Mouse (Mus musculus) frontal cortex, postnatal 36 days (tissue): ENCODE measurements around the gene Samd10.

Source experiments
- DNase-seq, 2 experiments: peaks; one replicate each; pipeline ENCODE4 v3.0.0; 2022; ENCODE audit warnings: low spot score in 2 of 2

Samd10 gene

DNA sequence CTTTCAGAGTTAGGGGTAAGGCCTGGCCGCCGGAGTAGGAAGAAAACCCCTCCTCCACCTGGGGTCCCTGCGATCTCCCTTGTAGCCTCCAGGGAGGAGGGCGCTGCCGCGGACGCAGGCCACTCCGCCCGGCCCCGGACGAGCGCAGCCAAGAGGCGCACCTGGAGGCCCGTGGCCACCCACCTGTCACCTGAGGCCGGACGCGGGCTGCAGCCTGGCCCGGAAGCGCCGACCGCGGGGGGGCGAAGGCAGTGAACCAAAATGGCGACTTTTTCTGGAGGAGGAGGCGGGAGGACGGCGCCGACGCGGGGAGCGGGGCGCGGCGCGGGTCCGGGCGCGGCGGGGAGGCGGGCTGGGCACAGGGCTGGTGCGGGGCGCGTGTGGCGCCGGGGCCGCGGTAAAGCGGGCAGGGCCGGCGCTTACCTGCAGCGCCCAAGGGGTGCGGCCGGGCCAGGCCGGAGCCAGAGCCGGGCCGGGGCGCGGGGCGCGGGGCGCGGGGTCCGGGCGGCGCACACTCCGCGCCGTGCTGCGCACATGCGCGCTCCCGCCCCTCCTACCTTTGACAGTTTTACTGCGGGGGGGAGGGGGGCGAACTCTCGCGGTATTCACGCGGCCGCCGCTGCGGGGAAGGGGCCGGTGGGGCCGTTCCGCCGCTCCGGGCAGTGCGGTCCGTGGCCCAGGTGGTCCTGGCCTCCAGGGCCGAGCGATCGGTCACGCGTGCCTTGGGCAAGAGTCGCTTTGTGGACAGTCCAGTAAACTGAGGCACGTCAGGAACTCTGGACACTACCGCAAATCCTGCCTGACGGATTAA is 6.6 kb downstream of the Samd10 start, which contains the start of gene Zfp512b:
Gene Zfp512b (minus strand): TSS at position 573 of the 811 bp plus-strand sequence.
- peak; percentile 66 to 71 for DNase-seq

DNA sequence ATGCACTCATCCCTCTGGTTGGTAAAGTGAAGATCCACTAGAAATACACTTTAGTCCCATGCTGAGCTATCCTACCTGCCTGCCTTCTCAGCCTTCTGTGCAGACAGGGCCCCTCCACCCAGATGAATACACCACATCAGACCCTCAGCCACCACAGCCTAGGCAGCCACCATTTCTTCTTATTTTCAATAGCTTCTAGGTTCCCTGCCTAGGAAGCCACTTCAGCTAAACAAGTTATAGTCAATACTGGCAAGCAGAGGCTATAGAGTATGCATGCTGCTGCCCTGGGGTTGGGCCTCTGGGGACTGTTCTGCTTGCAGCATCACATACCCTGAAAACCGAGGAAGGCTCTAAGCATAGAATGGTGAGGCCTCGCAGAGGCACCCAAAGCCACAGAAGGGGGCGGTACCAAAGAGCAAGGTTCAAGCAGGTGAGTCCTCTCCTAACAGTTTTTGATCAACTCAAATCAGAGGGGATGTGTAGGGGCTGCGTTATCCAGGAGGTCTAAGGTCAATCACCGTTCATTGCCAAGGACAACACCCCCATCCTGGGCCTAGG is 7.4 kb downstream of the Samd10 start, which contains the start of gene Prpf6:
Gene Prpf6 (plus strand): TSS at position 341 of the 558 bp plus-strand sequence.
- DNase-seq, result no peak

DNA sequence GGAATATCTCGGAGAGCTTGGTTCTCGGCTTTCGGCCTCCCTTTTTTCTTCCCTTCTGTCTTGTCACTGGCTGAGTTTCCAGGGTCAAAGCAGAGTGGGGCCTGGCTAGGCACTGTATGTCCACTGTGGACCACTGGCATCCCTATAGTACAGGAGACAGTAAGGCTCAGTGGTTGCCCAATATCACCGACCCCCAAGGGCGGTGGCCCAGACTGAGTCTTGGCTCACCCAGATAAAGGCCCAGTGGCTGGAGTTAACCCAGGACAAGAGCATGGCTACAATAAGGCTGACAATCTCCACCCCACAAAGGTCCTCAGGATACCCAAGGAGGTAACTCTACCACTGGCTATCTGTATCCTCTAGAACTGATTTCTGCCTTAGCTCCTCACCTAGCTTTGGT is 8.5 kb downstream of the Samd10 start:
- no peak for DNase-seq

GRCm38 (mm10) chr2:181589732-181590105 is 9.3 kb downstream of the Samd10 start:
- DNase-seq, result no peak

DNA sequence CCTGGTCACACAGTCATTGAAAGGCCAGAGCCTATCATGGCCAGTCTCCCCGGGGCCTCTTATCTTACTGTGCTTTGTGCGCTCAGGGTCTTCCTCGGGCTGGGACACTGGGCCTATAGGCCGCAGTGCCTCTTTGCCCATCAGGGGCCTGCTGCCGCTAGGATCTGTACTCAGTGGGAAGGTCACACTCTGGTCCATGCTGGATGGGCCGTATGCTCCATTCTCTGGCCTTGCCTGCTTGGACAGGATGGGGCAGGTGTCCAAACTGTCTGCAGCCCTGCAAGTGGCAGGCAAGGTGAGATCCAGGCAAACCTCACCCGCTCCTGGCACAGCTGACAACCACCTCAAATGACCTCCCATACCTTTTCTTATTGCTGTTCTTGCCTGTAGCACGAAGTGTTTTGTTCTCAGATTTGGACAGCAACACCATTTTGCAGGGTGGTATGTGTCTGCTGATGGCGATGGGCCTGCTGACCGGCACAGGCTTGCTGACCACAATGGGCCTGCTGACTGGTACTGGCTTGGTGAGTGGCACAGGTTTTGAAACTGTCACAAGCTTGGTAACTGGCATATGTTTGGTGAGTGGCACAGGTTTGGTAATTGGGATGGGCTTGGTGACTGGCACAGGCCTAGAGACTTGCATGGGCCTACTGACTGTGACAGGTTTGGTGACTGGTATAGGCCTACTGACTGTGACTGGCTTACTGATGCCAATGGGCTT is 9.8 kb downstream of the Samd10 start:
- DNase-seq, result no peak

DNA sequence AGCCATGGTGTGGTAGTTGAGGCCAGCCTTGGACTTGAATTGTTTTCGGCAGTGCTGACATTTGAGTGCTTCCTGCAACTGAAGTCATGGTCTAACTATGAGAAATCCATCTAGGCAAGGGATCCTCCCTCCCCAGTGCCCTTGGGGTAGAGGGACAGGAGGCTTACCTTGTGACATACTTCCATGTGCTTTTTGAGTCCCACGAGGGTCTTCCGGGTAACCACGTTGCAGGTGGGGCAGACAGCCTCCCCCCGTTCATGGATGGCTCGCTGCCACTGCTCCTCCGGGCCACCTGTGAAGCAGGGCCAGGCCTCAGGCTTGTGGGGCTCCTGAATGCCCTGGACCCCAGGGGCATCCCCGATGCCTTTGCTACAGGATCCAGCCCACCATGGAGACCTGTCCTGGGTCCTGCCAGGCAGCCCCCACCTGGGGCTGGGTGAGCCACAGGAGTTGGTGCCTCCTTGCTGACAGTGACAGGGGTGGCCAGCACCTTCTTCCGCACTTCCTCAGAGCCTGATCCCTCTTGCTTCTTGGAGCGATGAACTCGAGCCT is 10.7 kb downstream of the Samd10 start:
- no peak for DNase-seq

- DNase-seq, result no peak
Observed at GRCm38 (mm10) chr2:181587796-181588195, 11.2 kb downstream of the Samd10 start.

DNA sequence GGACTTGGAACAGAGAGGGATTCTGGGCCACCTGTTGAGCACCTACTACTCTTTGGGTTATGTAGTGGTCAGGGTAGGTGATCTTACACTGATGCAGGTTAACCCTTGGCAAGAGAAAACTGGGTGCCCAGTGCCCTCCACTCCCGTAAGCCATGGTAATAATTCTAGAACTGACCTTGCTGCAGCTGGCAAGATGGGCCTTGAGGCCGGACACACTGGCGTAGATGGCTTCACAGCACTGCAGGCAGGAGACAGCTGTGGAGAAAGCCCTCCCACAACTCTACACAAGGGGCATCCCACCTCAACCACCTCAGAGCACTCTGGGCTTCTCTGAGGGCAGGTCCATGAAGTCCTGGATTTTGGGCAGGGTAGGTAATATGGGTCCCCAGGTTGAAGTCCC is 12.9 kb downstream of the Samd10 start:
- DNase-seq, result no peak

- DNase-seq, result no peak
Observed at GRCm38 (mm10) chr2:181585506-181585905, 13.5 kb downstream of the Samd10 start.

GRCm38 (mm10) chr2:181584411-181584942 is 14.5 kb downstream of the Samd10 start, which contains the start of gene Uckl1:
Gene Uckl1 (minus strand): TSS chr2:181584892.
- DNase-seq, result no peak

DNA sequence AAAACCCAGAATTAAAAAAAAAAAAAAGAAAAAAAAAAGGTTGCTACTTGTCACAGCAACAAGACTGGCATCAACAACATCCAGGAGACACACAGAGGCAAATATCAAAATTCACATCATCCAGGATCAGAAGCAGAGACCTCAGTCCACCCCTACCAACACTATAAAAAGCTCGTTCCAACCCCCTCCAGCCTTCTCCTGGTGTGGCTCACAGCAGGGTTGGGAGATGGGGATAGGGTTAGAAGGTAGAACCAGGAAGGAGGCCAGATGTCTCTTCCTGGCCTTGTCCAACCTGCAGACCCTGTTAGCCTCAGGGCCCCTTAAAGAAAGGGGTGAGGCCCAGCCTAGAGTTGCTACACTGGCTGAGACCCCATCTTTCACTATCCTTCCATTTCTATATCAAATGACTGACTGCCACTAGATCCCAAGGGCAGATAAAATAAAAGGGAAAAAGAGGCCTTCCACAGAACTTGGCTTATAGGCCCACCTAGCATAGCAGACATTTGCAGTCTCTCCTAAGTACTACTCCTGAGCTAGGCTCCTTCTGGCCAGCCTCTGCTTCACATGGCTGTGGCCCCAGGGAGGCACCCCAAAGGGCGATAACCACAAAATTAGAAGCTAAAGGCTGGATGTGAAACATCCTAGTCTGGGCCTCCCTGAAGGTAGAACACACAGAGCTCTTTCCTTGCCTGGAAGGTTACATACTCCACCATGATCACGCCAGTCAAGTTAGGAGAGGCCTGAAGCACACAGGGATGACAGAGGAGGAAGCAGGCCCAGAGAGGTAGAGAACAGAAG is 15.4 kb downstream of the Samd10 start:
- DNase-seq, result no peak

- DNase-seq, result no peak
Observed at GRCm38 (mm10) chr2:181582939-181583338, 16.1 kb downstream of the Samd10 start.

GRCm38 (mm10) chr2:181582358-181582757 is 16.7 kb downstream of the Samd10 start:
- DNase-seq, result no peak

- DNase-seq, result peak; percentile 86 to 92
Observed at GRCm38 (mm10) chr2:181581402-181582120, 17.5 kb downstream of the Samd10 start.

DNA sequence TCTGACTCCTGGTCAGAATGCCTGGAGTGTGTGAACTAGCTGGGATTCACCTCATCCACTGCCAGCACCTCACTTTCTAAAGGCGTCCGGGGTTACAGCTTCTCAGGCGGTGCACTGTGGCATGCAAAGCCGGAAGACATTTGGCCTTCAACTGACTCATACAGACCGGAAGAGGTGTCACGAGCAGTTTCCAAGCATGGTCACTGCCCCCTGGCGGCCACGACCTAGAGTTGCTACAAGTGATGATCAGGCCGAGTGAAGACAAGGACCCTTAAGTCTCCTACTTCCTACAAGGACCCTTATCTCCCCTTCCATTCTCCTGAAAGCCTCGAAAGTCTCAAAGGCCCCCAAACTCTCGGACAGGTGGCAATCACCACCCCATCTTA is 18.0 kb downstream of the Samd10 start:
- peak; percentile 68 to 81 for DNase-seq

- DNase-seq, result no peak
Observed at GRCm38 (mm10) chr2:181580131-181580772, 18.8 kb downstream of the Samd10 start.

- no peak for DNase-seq
Observed at GRCm38 (mm10) chr2:181579681-181580080, 19.3 kb downstream of the Samd10 start.

- DNase-seq, result no peak
Observed at GRCm38 (mm10) chr2:181578790-181579618, 20.0 kb downstream of the Samd10 start.

DNA sequence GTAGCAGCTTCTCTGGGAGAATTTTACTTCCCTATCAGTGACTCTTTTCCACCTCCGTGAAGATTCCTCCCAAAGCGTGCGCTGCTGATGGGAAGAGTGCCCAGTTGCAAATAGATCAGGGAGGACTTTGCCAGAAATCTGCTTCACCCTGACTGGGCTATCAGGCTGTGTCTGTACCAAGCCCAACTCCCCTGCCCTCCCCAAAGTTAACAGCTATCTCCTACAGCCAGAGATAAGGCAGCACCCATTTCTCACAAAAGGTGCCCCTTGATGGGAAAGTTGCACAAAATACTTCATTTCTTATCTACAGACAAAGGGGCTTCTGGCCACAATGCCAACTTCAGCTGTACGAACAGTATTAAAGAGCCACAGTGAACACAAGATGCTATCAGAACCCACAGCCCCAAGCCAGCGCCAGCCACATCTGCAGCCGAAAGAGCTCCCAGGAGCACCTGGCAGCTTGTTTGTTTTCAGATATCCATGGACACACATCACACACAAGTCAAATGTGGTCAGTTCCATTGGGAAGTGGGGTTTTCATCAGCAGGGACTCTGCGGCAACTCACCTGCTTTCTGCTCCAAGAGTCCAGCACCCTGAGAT is 20.9 kb downstream of the Samd10 start:
- DNase-seq, result no peak
